Mouse (Mus musculus): ENCODE results near the gene Txk. TPM values are rescaled to one million over a fixed set of nuclear protein-coding genes. Genes with fewer than 3 reads are reported as not detected.
A peak's percentile ranks its signal among the peaks of the same experiment; 100 is the strongest.

Txk gene
- polyA plus RNA-seq, 1 experiment from 2014 or later, result not detected

GRCm38 (mm10) chr5:72710572-72711278, 41.9 kb downstream of the Txk start:
- no peak overlapping the region for H3K4me3 ChIP-seq (ENCODE audit: low read depth, low read length)
- H3K27ac ChIP-seq (ENCODE audit: low read depth, low read length), result no peak overlapping the region
- DNase-seq (ENCODE audit: low spot score) (peak; percentile 71), ATAC-seq (replicated peaks; ENCODE audit: low FRiP score) (no peak)
- no peak overlapping the region for H3K9ac ChIP-seq (ENCODE audit: low read length)
- H3K27me3 ChIP-seq (ENCODE audit: control insufficient read depth, insufficient read depth, low read length), result no peaks in the 10 kb centered on the region
- no peaks in the 10 kb centered on the region for H3K4me1 ChIP-seq (replicated peaks; ENCODE audit: control insufficient read depth, insufficient read depth, low read length)
- no peaks in the 10 kb centered on the region for H3K9me3 ChIP-seq (ENCODE audit: control insufficient read depth, low read length)
- WGBS, result 30% methylated on average over 4 of the region's 4 CpGs
- no peak overlapping the region for H3K4me2 ChIP-seq (ENCODE audit: low read depth, low read length, severe bottlenecking)
- H3K36me3 ChIP-seq (ENCODE audit: control insufficient read depth, insufficient read depth, low read length), result no peaks in the 10 kb centered on the region

GRCm38 (mm10) chr5:72709976-72710375, 42.6 kb downstream of the Txk start:
- ATAC-seq (replicated peaks; ENCODE audit: low FRiP score) (no peak), DNase-seq (ENCODE audit: low spot score) (no peak)
- WGBS, result 95% methylated on average over 9 of the region's 9 CpGs
- no peak overlapping the region for H3K4me2 ChIP-seq (ENCODE audit: low read depth, low read length, severe bottlenecking)
- H3K27ac ChIP-seq (ENCODE audit: low read depth, low read length), result no peak overlapping the region
- no peaks in the 10 kb centered on the region for H3K27me3 ChIP-seq (ENCODE audit: control insufficient read depth, insufficient read depth, low read length)
- H3K9me3 ChIP-seq (ENCODE audit: control insufficient read depth, low read length), result no peaks in the 10 kb centered on the region
- no peak overlapping the region for H3K9ac ChIP-seq (ENCODE audit: low read length)
- H3K36me3 ChIP-seq (ENCODE audit: control insufficient read depth, insufficient read depth, low read length), result no peaks in the 10 kb centered on the region
- H3K4me3 ChIP-seq (ENCODE audit: low read depth, low read length), result no peak overlapping the region
- H3K4me1 ChIP-seq (replicated peaks; ENCODE audit: control insufficient read depth, insufficient read depth, low read length), result no peaks in the 10 kb centered on the region

GRCm38 (mm10) chr5:72709451-72709850, 43.1 kb downstream of the Txk start:
- Histone ChIP-seq H3K4me3 (ENCODE audit: low read depth, low read length) (no peak overlapping the region), H3K4me1 (replicated peaks; ENCODE audit: control insufficient read depth, insufficient read depth, low read length) (no peaks in the 10 kb centered on the region), H3K27ac (ENCODE audit: low read depth, low read length) (no peak overlapping the region), H3K27me3 (ENCODE audit: control insufficient read depth, insufficient read depth, low read length) (no peaks in the 10 kb centered on the region), H3K9me3 (ENCODE audit: control insufficient read depth, low read length) (no peaks in the 10 kb centered on the region), H3K36me3 (ENCODE audit: control insufficient read depth, insufficient read depth, low read length) (no peaks in the 10 kb centered on the region), H3K4me2 (ENCODE audit: low read depth, low read length, severe bottlenecking) (no peak overlapping the region), H3K9ac (ENCODE audit: low read length) (no peak overlapping the region)
- ATAC-seq (replicated peaks; ENCODE audit: low FRiP score) (no peak), DNase-seq (ENCODE audit: low spot score) (no peak)
- 88% methylated on average over 13 of the region's 13 CpGs for WGBS

GRCm38 (mm10) chr5:72706722-72707121, 45.9 kb downstream of the Txk start:
- Histone ChIP-seq H3K9ac (ENCODE audit: low read length) (no peak overlapping the region), H3K4me2 (ENCODE audit: low read depth, low read length, severe bottlenecking) (no peak overlapping the region), H3K27ac (ENCODE audit: low read depth, low read length) (no peak overlapping the region), H3K4me1 (replicated peaks; ENCODE audit: control insufficient read depth, insufficient read depth, low read length) (no peaks in the 10 kb centered on the region), H3K9me3 (ENCODE audit: control insufficient read depth, low read length) (no peaks in the 10 kb centered on the region), H3K27me3 (ENCODE audit: control insufficient read depth, insufficient read depth, low read length) (no peaks in the 10 kb centered on the region), H3K4me3 (ENCODE audit: low read depth, low read length) (no peak overlapping the region), H3K36me3 (ENCODE audit: control insufficient read depth, insufficient read depth, low read length) (no peaks in the 10 kb centered on the region)
- WGBS, result 69% methylated on average over 10 of the region's 10 CpGs
- ATAC-seq (replicated peaks; ENCODE audit: low FRiP score) (no peak), DNase-seq (ENCODE audit: low spot score) (no peak)

GRCm38 (mm10) chr5:72706095-72706494, 46.5 kb downstream of the Txk start:
- Histone ChIP-seq H3K27me3 (ENCODE audit: control insufficient read depth, insufficient read depth, low read length) (no peaks in the 10 kb centered on the region), H3K27ac (ENCODE audit: low read depth, low read length) (no peak overlapping the region), H3K9ac (ENCODE audit: low read length) (no peak overlapping the region), H3K36me3 (ENCODE audit: control insufficient read depth, insufficient read depth, low read length) (no peaks in the 10 kb centered on the region), H3K9me3 (ENCODE audit: control insufficient read depth, low read length) (no peaks in the 10 kb centered on the region), H3K4me1 (replicated peaks; ENCODE audit: control insufficient read depth, insufficient read depth, low read length) (no peaks in the 10 kb centered on the region), H3K4me2 (ENCODE audit: low read depth, low read length, severe bottlenecking) (no peak overlapping the region), H3K4me3 (ENCODE audit: low read depth, low read length) (no peak overlapping the region)
- ATAC-seq (replicated peaks; ENCODE audit: low FRiP score) (no peak), DNase-seq (ENCODE audit: low spot score) (no peak)
- 47% methylated on average over 10 of the region's 10 CpGs for WGBS

GRCm38 (mm10) chr5:72702202-72702601, 50.4 kb downstream of the Txk start:
- Histone ChIP-seq H3K36me3 (ENCODE audit: control insufficient read depth, insufficient read depth, low read length) (no peaks in the 10 kb centered on the region), H3K27me3 (ENCODE audit: control insufficient read depth, insufficient read depth, low read length) (no peaks in the 10 kb centered on the region), H3K9me3 (ENCODE audit: control insufficient read depth, low read length) (no peaks in the 10 kb centered on the region), H3K27ac (ENCODE audit: low read depth, low read length) (no peak overlapping the region), H3K9ac (ENCODE audit: low read length) (no peak overlapping the region), H3K4me2 (ENCODE audit: low read depth, low read length, severe bottlenecking) (no peak overlapping the region), H3K4me3 (ENCODE audit: low read depth, low read length) (no peak overlapping the region), H3K4me1 (replicated peaks; ENCODE audit: control insufficient read depth, insufficient read depth, low read length) (no peaks in the 10 kb centered on the region)
- ATAC-seq (replicated peaks; ENCODE audit: low FRiP score), result no peak
- DNase-seq (ENCODE audit: low spot score), result no peak

GRCm38 (mm10) chr5:72699500-72699818, 53.1 kb downstream of the Txk start:
- H3K27ac ChIP-seq (ENCODE audit: low read depth, low read length), result no peak overlapping the region
- no peak for DNase-seq (ENCODE audit: low spot score)
- H3K27me3 ChIP-seq (ENCODE audit: control insufficient read depth, insufficient read depth, low read length), result no peaks in the 10 kb centered on the region
- ATAC-seq (replicated peaks; ENCODE audit: low FRiP score), result no peak
- no peak overlapping the region for H3K4me3 ChIP-seq (ENCODE audit: low read depth, low read length)
- no peak overlapping the region for H3K9ac ChIP-seq (ENCODE audit: low read length)
- WGBS, result 34% methylated on average over 2 of the region's 2 CpGs
- no peaks in the 10 kb centered on the region for H3K36me3 ChIP-seq (ENCODE audit: control insufficient read depth, insufficient read depth, low read length)
- H3K4me2 ChIP-seq (ENCODE audit: low read depth, low read length, severe bottlenecking), result no peak overlapping the region
- no peaks in the 10 kb centered on the region for H3K9me3 ChIP-seq (ENCODE audit: control insufficient read depth, low read length)
- H3K4me1 ChIP-seq (replicated peaks; ENCODE audit: control insufficient read depth, insufficient read depth, low read length), result no peaks in the 10 kb centered on the region

GRCm38 (mm10) chr5:72698818-72699499, 53.6 kb downstream of the Txk start:
- no peak overlapping the region for H3K27ac ChIP-seq (ENCODE audit: low read depth, low read length)
- H3K9ac ChIP-seq (ENCODE audit: low read length), result no peak overlapping the region
- H3K27me3 ChIP-seq (ENCODE audit: control insufficient read depth, insufficient read depth, low read length), result no peaks in the 10 kb centered on the region
- no peaks in the 10 kb centered on the region for H3K4me1 ChIP-seq (replicated peaks; ENCODE audit: control insufficient read depth, insufficient read depth, low read length)
- H3K36me3 ChIP-seq (ENCODE audit: control insufficient read depth, insufficient read depth, low read length), result no peaks in the 10 kb centered on the region
- no peaks in the 10 kb centered on the region for H3K9me3 ChIP-seq (ENCODE audit: control insufficient read depth, low read length)
- 56% methylated on average over 7 of the region's 7 CpGs for whole genome bisulfite sequencing
- ATAC-seq (replicated peaks; ENCODE audit: low FRiP score) (no peak), DNase-seq (ENCODE audit: low spot score) (no peak)
- H3K4me2 ChIP-seq (ENCODE audit: low read depth, low read length, severe bottlenecking), result no peak overlapping the region
- H3K4me3 ChIP-seq (ENCODE audit: low read depth, low read length), result no peak overlapping the region

- H3K4me1 ChIP-seq (replicated peaks; ENCODE audit: control insufficient read depth, insufficient read depth, low read length), result no peaks in the 10 kb centered on the region
- H3K9me3 ChIP-seq (ENCODE audit: control insufficient read depth, low read length), result no peaks in the 10 kb centered on the region
- ATAC-seq (replicated peaks; ENCODE audit: low FRiP score) (no peak), DNase-seq (ENCODE audit: low spot score) (no peak)
- H3K27me3 ChIP-seq (ENCODE audit: control insufficient read depth, insufficient read depth, low read length), result no peaks in the 10 kb centered on the region
- H3K9ac ChIP-seq (ENCODE audit: low read length), result no peak overlapping the region
- H3K27ac ChIP-seq (ENCODE audit: low read depth, low read length), result no peak overlapping the region
- H3K4me3 ChIP-seq (ENCODE audit: low read depth, low read length), result no peak overlapping the region
- no peak overlapping the region for H3K4me2 ChIP-seq (ENCODE audit: low read depth, low read length, severe bottlenecking)
- no peaks in the 10 kb centered on the region for H3K36me3 ChIP-seq (ENCODE audit: control insufficient read depth, insufficient read depth, low read length)
- 76% methylated on average over 3 of the region's 3 CpGs for WGBS
Observed at GRCm38 (mm10) chr5:72698343-72698742, 54.2 kb downstream of the Txk start.
